Mouse (Mus musculus) left cerebral cortex, postnatal 10 days (tissue): ENCODE measurements around the gene Nuf2. TPM values are rescaled to one million over a fixed set of nuclear protein-coding genes. Genes with fewer than 3 reads are reported as not detected.
"Not testable (repeated sequence)": the region's sequence is repeated elsewhere in the genome, so short reads cannot be mapped to it uniquely, and the experiment has no call there.

Experiments used
- DNase-seq, 2 experiments: peaks; one replicate each; pipeline ENCODE4 v3.0.0; 2021 to 2022; ENCODE audit warnings: low spot score in 2 of 2, mixed read lengths in 1 of 2; ENCODE audit errors: extremely low spot score in 1 of 2
- intact Hi-C: fragments of 180-260 bp; cut with DNase I; formaldehyde crosslinking; loops from one replicate; pipeline ENCODE4 v1.15.1; 2025
- total RNA-seq, 2 experiments: library from RNA; stranded (reverse); gene quantifications; 2 replicates each; pipeline ENCODE4 v1.2.3; 2021

The Nuf2 gene
- 1 to 10 TPM; 3.1 to 4.1 TPM for total RNA-seq

- intact Hi-C loops, result loop anchor here (1.0 to 10.0 kb wide), 4 partner anchors 141 to 604 kb away; partner anchors contain the start of gene Rgs4
- peak; percentile 98 for DNase-seq
Observed at GRCm38 (mm10) chr1:169530876-169531701, at the start of gene Nuf2. Nuf2 (minus strand) TSS chr1:169531464.

- DNase-seq, result no peak
Observed at GRCm38 (mm10) chr1:169579572-169579971, 48.3 kb upstream of the Nuf2 start.

GRCm38 (mm10) chr1:169574136-169574535, 42.9 kb upstream of the Nuf2 start:
- intact Hi-C loops, result no loop called here
- DNase-seq, result no peak

More at GRCm38 (mm10) chr1:169579572-169579971, 48.3 kb upstream of the Nuf2 start:
- intact Hi-C loops, result no loop called here

GRCm38 (mm10) chr1:169555621-169556020, 24.4 kb upstream of the Nuf2 start:
- intact Hi-C loops, result no loop called here
- DNase-seq, result no peak

GRCm38 (mm10) chr1:169555019-169555418, 23.8 kb upstream of the Nuf2 start:
- intact Hi-C loops, result no loop called here
- no peak for DNase-seq

- DNase-seq, result peak in 1 of 2 experiments; percentile 38
- intact Hi-C loops, result no loop called here
Observed at GRCm38 (mm10) chr1:169553446-169553845, 22.2 kb upstream of the Nuf2 start.

GRCm38 (mm10) chr1:169540415-169540814, 9.2 kb upstream of the Nuf2 start:
- DNase-seq, result no peak
- intact Hi-C loops, result no loop called here

- peak; percentile 62 to 79 for DNase-seq
- intact Hi-C loops, result loop anchor here (1.0 to 10.0 kb wide), 4 partner anchors 140 to 603 kb away; partner anchors contain the start of gene Rgs4
Observed at GRCm38 (mm10) chr1:169531702-169532535, 655 bp upstream of the Nuf2 start.

- no peak for DNase-seq
- intact Hi-C loops, result loop anchor here (5.0 to 10.0 kb wide), 3 partner anchors 142 to 605 kb away; partner anchors contain the start of gene Rgs4
Observed at GRCm38 (mm10) chr1:169529996-169530518, 1.2 kb downstream of the Nuf2 start.

GRCm38 (mm10) chr1:169526006-169526680, 5.1 kb downstream of the Nuf2 start:
- intact Hi-C loops, result no loop called here
- DNase-seq, result no peak

GRCm38 (mm10) chr1:169519337-169519736, 11.9 kb downstream of the Nuf2 start:
- DNase-seq, result no peak
- intact Hi-C loops, result no loop called here

GRCm38 (mm10) chr1:169517899-169518517, 13.3 kb downstream of the Nuf2 start:
- intact Hi-C loops, DNase-seq: not testable (repeated sequence)

GRCm38 (mm10) chr1:169517376-169517892, 13.8 kb downstream of the Nuf2 start:
- no peak for DNase-seq
- intact Hi-C loops, result no loop called here

GRCm38 (mm10) chr1:169506354-169506753, 24.9 kb downstream of the Nuf2 start:
- DNase-seq, result no peak
- intact Hi-C loops, result no loop called here

GRCm38 (mm10) chr1:169502876-169503275, 28.4 kb downstream of the Nuf2 start:
- no peak for DNase-seq
- intact Hi-C loops, result no loop called here

- intact Hi-C loops, result no loop called here
- DNase-seq, result peak; percentile 67 to 82
Observed at GRCm38 (mm10) chr1:169495621-169496020, 35.6 kb downstream of the Nuf2 start.

- DNase-seq, result no peak
- intact Hi-C loops, result no loop called here
Observed at GRCm38 (mm10) chr1:169491561-169491960, 39.7 kb downstream of the Nuf2 start.

- intact Hi-C loops, result no loop called here
- DNase-seq, result peak; percentile 30 to 72
Observed at GRCm38 (mm10) chr1:169485408-169485885, 45.8 kb downstream of the Nuf2 start.
